Mouse (Mus musculus) CH12.LX (cell line): ENCODE results near the gene Plekha8. TPM values are rescaled to one million over a fixed set of nuclear protein-coding genes. Genes with fewer than 3 reads are reported as not detected.

Experiments used
- DNase-seq: peaks from one replicate; pipeline ENCODE4 v3.0.0-alpha.2; 2013; ENCODE audit errors: extremely low read depth
- H3K27ac ChIP-seq: 2 replicates; pipeline ENCODE4 v1.5.1; 2012; ENCODE audit warnings: low read depth, mild to moderate bottlenecking, control low read depth, moderate library complexity; ENCODE audit not compliant: insufficient read depth
- H3K27me3 ChIP-seq: replicated peaks from 2 replicates; pipeline ENCODE3; 2012; ENCODE audit warnings: inconsistent platforms
- H3K36me3 ChIP-seq, 2 experiments: replicated peaks in 1 of 2; 2 replicates each; pipeline versions ENCODE3 to v1.6.1; 2012; ENCODE audit warnings: inconsistent platforms in 1 of 2, low read length in 1 of 2, mild to moderate bottlenecking in 1 of 2, mixed read lengths in 1 of 2, moderate library complexity in 1 of 2; ENCODE audit not compliant: control insufficient read depth in 1 of 2, insufficient read depth in 1 of 2
- H3K4me1 ChIP-seq, 2 experiments: 2 replicates each; pipeline ENCODE4 v1.6.1; 2012; ENCODE audit warnings: inconsistent platforms in 1 of 2, moderate library complexity in 1 of 2; ENCODE audit not compliant: insufficient read depth in 2 of 2, control insufficient read depth in 1 of 2
- H3K4me2 ChIP-seq: 2 replicates; pipeline ENCODE4 v1.6.1; 2012; ENCODE audit warnings: low read depth, mild to moderate bottlenecking, control low read depth; ENCODE audit not compliant: poor library complexity, insufficient read depth, severe bottlenecking
- H3K4me3 ChIP-seq, 3 experiments: fragments of 150-350 bp in 1 of 3; sonication (generic) in 1 of 3; replicated peaks in 1 of 3; 2 replicates each; pipeline versions ENCODE3 to v1.5.1; 2011 to 2012; ENCODE audit warnings: low read depth in 2 of 3, low read length in 2 of 3, mild to moderate bottlenecking in 2 of 3, moderate library complexity in 2 of 3, control low read depth in 1 of 3, improper control_type of control experiment in 1 of 3, inconsistent platforms in 1 of 3, mixed read lengths in 1 of 3; ENCODE audit not compliant: poor library complexity in 1 of 3
- H3K79me2 ChIP-seq: replicated peaks from 2 replicates; pipeline ENCODE4 v1.6.1; 2012; ENCODE audit warnings: mild to moderate bottlenecking, moderate library complexity; ENCODE audit not compliant: control insufficient read depth, poor library complexity, insufficient read depth, severe bottlenecking; ENCODE audit errors: extremely low read depth
- H3K9ac ChIP-seq: 2 replicates; pipeline ENCODE4 v1.6.1; 2012; ENCODE audit warnings: low read depth, mild to moderate bottlenecking, control low read depth, moderate library complexity; ENCODE audit not compliant: insufficient read depth
- H3K9me3 ChIP-seq: replicated peaks from 2 replicates; pipeline ENCODE3; 2012; ENCODE audit warnings: low read length, inconsistent platforms, mixed read lengths
- CHD1 ChIP-seq: IDR thresholded peaks from 2 replicates; pipeline ENCODE4 v1.6.1; 2012; ENCODE audit warnings: low read depth, low read length, improper control_type of control experiment, inconsistent platforms
- CTCF ChIP-seq, 2 experiments: IDR thresholded peaks in 1 of 2; conservative IDR thresholded peaks in 1 of 2; 2 replicates each; pipeline ENCODE4 v1.5.1; 2011 to 2012; ENCODE audit warnings: low read depth in 2 of 2, low read length in 2 of 2, improper control_type of control experiment in 1 of 2, inconsistent platforms in 1 of 2, mild to moderate bottlenecking in 1 of 2, moderate library complexity in 1 of 2
- EP300 ChIP-seq: IDR thresholded peaks from 2 replicates; pipeline ENCODE4 v1.6.1; 2011; ENCODE audit warnings: low read length, improper control_type of control experiment
- ETS1 ChIP-seq: conservative IDR thresholded peaks from 2 replicates; pipeline ENCODE4 v1.6.1; 2012; ENCODE audit warnings: low read depth, mild to moderate bottlenecking, inconsistent platforms, low read length, improper control_type of control experiment, moderate library complexity
- HCFC1 ChIP-seq: IDR thresholded peaks from 2 replicates; pipeline ENCODE4 v1.6.1; 2012; ENCODE audit warnings: low read depth, mild to moderate bottlenecking, inconsistent platforms, low read length, improper control_type of control experiment
- JUN ChIP-seq: IDR thresholded peaks from 2 replicates; pipeline ENCODE4 v1.6.1; 2011; ENCODE audit warnings: low read depth, mild to moderate bottlenecking, low read length, improper control_type of control experiment, moderate library complexity; ENCODE audit not compliant: insufficient read depth
- KAT2A ChIP-seq: IDR thresholded peaks from 2 replicates; pipeline ENCODE4 v1.6.1; 2012; ENCODE audit warnings: low read length, improper control_type of control experiment, inconsistent platforms; ENCODE audit not compliant: insufficient replicate concordance
- MAFK ChIP-seq: IDR thresholded peaks from 2 replicates; pipeline ENCODE4 v1.6.1; 2011; ENCODE audit warnings: low read length, improper control_type of control experiment; ENCODE audit not compliant: insufficient replicate concordance
- MAX ChIP-seq: IDR thresholded peaks from 2 replicates; pipeline ENCODE4 v1.6.1; 2011; ENCODE audit warnings: low read length, improper control_type of control experiment
- MEF2A ChIP-seq: IDR thresholded peaks from 2 replicates; pipeline ENCODE4 v1.6.1; 2014; ENCODE audit warnings: low read depth, mild to moderate bottlenecking, inconsistent platforms, low read length, improper control_type of control experiment, borderline replicate concordance
- NELFE ChIP-seq: IDR thresholded peaks from 2 replicates; pipeline ENCODE4 v1.6.1; 2011; ENCODE audit warnings: low read depth, low read length, improper control_type of control experiment
- PAX5 ChIP-seq: IDR thresholded peaks from 2 replicates; pipeline ENCODE4 v1.6.1; 2012; ENCODE audit warnings: low read length, inconsistent platforms, mixed read lengths
- RAD21 ChIP-seq: IDR thresholded peaks from 2 replicates; pipeline ENCODE4 v1.6.1; 2011; ENCODE audit warnings: low read depth, mild to moderate bottlenecking, low read length, improper control_type of control experiment, moderate library complexity
- RCOR1 ChIP-seq: conservative IDR thresholded peaks from 2 replicates; pipeline ENCODE4 v1.6.1; 2012; ENCODE audit warnings: low read depth, mild to moderate bottlenecking, inconsistent platforms, low read length, improper control_type of control experiment
- TBP ChIP-seq: conservative IDR thresholded peaks from 2 replicates; pipeline ENCODE4 v1.6.1; 2011; ENCODE audit warnings: low read depth, low read length, improper control_type of control experiment
- TCF12 ChIP-seq: IDR thresholded peaks from 2 replicates; pipeline ENCODE4 v1.6.1; 2014; ENCODE audit warnings: low read depth, mild to moderate bottlenecking, inconsistent platforms, low read length, improper control_type of control experiment
- UBTF ChIP-seq: IDR thresholded peaks from 2 replicates; pipeline ENCODE4 v1.6.1; 2012; ENCODE audit warnings: low read depth, mild to moderate bottlenecking, inconsistent platforms, low read length, improper control_type of control experiment, moderate library complexity
- USF1 ChIP-seq: IDR thresholded peaks from 2 replicates; pipeline ENCODE4 v1.6.1; 2014; ENCODE audit warnings: low read depth, mild to moderate bottlenecking, inconsistent platforms, low read length, improper control_type of control experiment
- USF2 ChIP-seq: conservative IDR thresholded peaks from 2 replicates; pipeline ENCODE4 v1.6.1; 2011; ENCODE audit warnings: low read depth, low read length, improper control_type of control experiment
- ZC3H11A ChIP-seq: IDR thresholded peaks from 2 replicates; pipeline ENCODE4 v1.6.1; 2012; ENCODE audit warnings: low read depth, mild to moderate bottlenecking, inconsistent platforms, low read length, improper control_type of control experiment
- ZKSCAN1 ChIP-seq: IDR thresholded peaks from 2 replicates; pipeline ENCODE4 v1.6.1; 2012; ENCODE audit warnings: low read depth, inconsistent platforms, low read length, improper control_type of control experiment, borderline replicate concordance
- dilution Hi-C: fragments of 300-500 bp; cut with MboI; formaldehyde crosslinking; loops from 2 replicates; pipeline ENCODE4 v1.14.3; 2020; ENCODE audit warnings: low sequenced_read_pairs; ENCODE audit not compliant: extremely low pct_unique_long_range_greater_than_20kb, extremely low pct_ligation_motif_present
- in situ Hi-C: fragments of 300-500 bp; cut with MboI; formaldehyde crosslinking; loops from 3 replicates; pipeline ENCODE4 v1.14.3; 2019; ENCODE audit warnings: low sequenced_read_pairs, low pct_ligation_motif_present, low pct_unique_long_range_greater_than_20kb, mixed read lengths
- polyA plus RNA-seq: library from polyadenylated mRNA; unstranded; fragments of >175 nt; gene quantifications from 2 replicates; pipeline ENCODE4 v1.2.1, GENCODE M21; 2012; ENCODE audit warnings: low read depth; ENCODE audit not compliant: insufficient read length
- total RNA-seq, 2 experiments: library from RNA; depleted of rRNA; stranded (reverse); fragments of 300-350 nt in 1 of 2; fragments of >200 nt in 1 of 2; gene quantifications; 2 replicates each; pipeline ENCODE4 v1.2.3; 2012 to 2014

Gene Plekha8
- total and polyA plus RNA-seq, 3 experiments, result 5.8 to 10.2 (median 9.8) TPM

DNA sequence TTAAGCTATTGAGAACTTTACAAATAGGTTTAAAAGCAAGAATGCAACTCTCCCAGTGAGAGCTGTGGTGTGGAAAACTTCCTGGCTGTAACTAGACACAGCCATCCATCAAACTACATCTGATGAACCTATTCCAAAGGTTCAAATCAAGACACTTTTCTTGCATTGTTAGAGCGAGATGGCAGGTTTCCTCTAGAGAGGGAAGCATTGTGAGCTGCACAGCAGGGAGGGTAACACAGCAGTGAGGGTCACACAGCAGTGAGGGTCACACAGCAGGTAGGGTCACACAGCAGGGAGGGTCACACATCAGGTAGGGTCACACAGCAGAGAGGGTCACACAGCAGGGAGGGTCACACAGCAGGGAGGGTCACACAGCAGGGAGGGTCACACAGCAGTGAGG lies 6.7 kb upstream of the Plekha8 start:
- no peak for DNase-seq
- Histone ChIP-seq H3K36me3 (peaks cover 2 to 6% of the 10 kb centered on the region in 2 experiments), H3K27me3 (peaks cover 2% of the 10 kb centered on the region), H3K4me1 (peaks cover 2 to 11% of the 10 kb centered on the region in 2 experiments; a peak in 3 of 4 replicates), H3K79me2 (no peaks in the 10 kb centered on the region), H3K9me3 (no peaks in the 10 kb centered on the region), H3K4me2 (no peak overlapping the region), H3K9ac (no peak overlapping the region), H3K4me3 (no peak overlapping the region), H3K27ac (no peak overlapping the region)
- in situ Hi-C loops (loop anchor here (25.0 kb wide), 2 partner anchors 324 to 424 kb away; no protein-coding TSS in a partner anchor), dilution Hi-C loops (no loop called here)
- TF ChIP-seq TBP (no peak), ETS1 (no peak), CHD1 (no peak), CTCF (conservative IDR thresholded peaks at IDR 0.05 in 1 of 2, IDR thresholded peaks at IDR 0.05 in 1 of 2; ENCODE audit: low read depth in 2 of 2, low read length in 2 of 2) (no peak), MAX (no peak), KAT2A (no peak), TCF12 (no peak), ZC3H11A (no peak)

DNA sequence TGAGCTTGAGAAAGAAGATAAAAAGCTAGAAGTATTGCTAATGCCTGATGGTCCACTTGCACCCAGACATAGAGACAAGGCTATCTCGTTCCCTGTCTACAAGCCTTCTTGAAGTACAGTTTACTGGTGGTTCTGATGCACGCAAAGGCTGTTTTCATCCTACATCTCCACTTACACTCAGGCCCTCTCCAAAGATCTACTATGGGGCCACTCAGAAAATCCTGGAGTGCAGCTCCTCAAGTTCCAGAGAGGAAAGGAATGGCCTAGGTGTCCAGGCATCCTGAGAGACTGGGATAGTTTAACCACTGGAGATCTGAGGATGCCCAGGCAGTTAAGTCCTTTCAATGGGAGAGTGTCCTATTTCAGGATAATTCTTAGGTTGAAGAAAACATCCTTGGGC lies 4.2 kb upstream of the Plekha8 start:
- peaks cover 2 to 6% of the 10 kb centered on the region in 2 experiments for H3K36me3 ChIP-seq
- no peaks in the 10 kb centered on the region for H3K9me3 ChIP-seq
- no peak overlapping the region for H3K27ac ChIP-seq
- in situ Hi-C loops, result loop anchor here (10.0 to 25.0 kb wide), 3 partner anchors 214 to 422 kb away; no protein-coding TSS in a partner anchor
- peaks cover 2 to 18% of the 10 kb centered on the region in 2 experiments; a peak in 3 of 4 replicates for H3K4me1 ChIP-seq
- H3K4me2 ChIP-seq, result no peak overlapping the region
- H3K27me3 ChIP-seq, result peaks cover 2% of the 10 kb centered on the region
- TF ChIP-seq MEF2A (no peak), RAD21 (no peak), RCOR1 (no peak), PAX5 (no peak), UBTF (no peak), USF2 (no peak), ZC3H11A (no peak), ZKSCAN1 (no peak), JUN (no peak), MAFK (no peak), USF1 (no peak), HCFC1 (no peak), EP300 (no peak), ETS1 (no peak), NELFE (no peak)
- TF ChIP-seq, all 38 proteins: peak for 0
- no peak for DNase-seq
- no peak overlapping the region for H3K4me3 ChIP-seq
- dilution Hi-C loops, result no loop called here
- no peak overlapping the region for H3K9ac ChIP-seq
- H3K79me2 ChIP-seq, result no peaks in the 10 kb centered on the region
